Mouse (Mus musculus): ENCODE results near the gene Ift43.

DNA sequence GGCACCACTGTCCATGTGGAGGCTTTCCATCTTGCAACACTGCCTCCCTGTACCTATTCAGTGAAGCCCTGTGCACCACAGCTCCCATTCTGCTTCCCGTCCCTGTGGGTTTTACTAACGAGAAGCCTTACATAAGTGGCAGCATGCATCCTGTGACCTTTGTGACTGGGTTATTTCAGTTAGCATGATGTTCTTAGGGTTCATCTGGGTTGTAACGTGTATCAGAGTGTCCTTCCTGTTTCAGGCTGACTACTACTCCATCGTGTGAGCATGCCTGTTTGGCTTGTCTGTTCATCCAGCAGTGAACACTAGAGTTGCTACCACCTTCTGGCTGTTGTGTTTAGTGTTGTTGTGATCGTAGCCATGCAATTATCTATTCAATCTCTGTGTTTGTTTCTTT lies 36.2 kb upstream of the Ift43 start:
- TF ChIP-seq POLR2A (IDR thresholded peaks at IDR 0.05; ENCODE audit: low read depth, low read length) (no peak), CTCF (IDR thresholded peaks at IDR 0.05; ENCODE audit: borderline replicate concordance, insufficient read depth, low read length) (no peak)
